Mouse (Mus musculus) c-Kit-positive CD71-positive TER-119-negative erythroid progenitor cells, embryonic 14.5 days (primary cell): ENCODE data around the gene Adcyap1r1.

ENCODE experiments used
- DNase-seq: peaks from one replicate; pipeline ENCODE4 v3.0.0-alpha.2; 2013; ENCODE audit warnings: low read depth

The Adcyap1r1 gene

DNA sequence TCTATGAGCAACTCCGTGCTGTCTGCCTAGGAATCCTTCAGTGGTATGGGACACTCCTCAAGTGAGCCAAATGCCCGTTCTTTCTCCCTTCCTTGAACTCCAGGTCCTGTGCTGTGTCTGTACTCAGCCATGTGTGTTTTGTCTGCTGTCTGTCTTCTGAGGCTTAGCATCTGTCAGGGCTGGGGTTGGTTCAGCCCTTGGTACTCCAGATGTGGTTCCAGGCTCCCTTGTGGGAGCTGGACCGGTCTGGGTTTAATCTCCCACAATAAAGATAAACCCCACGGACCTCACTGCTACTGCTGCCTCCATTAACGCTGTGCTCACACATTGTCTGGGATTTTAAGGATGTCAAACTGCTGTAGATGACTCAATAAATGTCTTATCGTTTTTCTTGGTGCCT, 49.3 kb downstream of the Adcyap1r1 start:
- no peak for DNase-seq

- no peak for DNase-seq
Measured at GRCm38 (mm10) chr6:55502309-55502708, 50.5 kb downstream of the Adcyap1r1 start.

GRCm38 (mm10) chr6:55504797-55505488, 53.2 kb downstream of the Adcyap1r1 start:
- peak; percentile 15 for DNase-seq

- DNase-seq: no peak
Measured at GRCm38 (mm10) chr6:55506519-55506918, 54.7 kb downstream of the Adcyap1r1 start.

DNA sequence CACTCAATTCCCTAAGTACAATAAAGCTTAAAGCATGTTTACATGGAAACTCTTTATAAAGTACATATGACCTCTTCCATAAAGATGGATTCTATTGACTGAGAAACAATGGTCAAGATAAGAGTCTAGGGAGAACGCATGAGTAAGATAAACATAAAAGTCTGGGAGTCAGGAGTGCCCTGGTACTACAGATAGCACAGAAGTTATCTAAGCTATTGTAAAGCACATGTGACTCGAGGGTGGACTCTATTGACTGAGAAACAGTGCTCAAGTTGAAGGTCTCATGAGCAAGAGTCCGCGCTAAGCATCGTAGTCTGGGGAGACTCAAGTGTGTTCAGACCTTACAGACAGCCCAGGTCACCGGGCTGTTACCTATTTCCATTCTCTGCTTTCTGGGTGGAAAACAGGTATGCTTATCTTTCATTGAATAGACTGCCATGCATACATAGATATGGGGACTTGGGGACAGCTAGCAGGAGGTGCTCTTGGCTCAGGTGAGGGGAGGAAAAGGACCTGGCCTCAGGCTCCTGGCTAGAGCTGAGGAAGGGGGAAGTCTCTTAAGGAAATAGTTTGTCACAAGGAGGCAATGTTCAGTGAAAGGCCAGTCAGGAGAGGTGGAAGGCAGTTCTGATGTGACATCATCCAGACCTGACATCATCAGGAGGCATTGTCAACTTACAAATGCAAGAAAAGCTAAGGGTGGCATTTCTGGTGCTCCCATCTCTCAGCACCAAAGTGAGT, 57.5 kb downstream of the Adcyap1r1 start:
- no peak for DNase-seq

DNA sequence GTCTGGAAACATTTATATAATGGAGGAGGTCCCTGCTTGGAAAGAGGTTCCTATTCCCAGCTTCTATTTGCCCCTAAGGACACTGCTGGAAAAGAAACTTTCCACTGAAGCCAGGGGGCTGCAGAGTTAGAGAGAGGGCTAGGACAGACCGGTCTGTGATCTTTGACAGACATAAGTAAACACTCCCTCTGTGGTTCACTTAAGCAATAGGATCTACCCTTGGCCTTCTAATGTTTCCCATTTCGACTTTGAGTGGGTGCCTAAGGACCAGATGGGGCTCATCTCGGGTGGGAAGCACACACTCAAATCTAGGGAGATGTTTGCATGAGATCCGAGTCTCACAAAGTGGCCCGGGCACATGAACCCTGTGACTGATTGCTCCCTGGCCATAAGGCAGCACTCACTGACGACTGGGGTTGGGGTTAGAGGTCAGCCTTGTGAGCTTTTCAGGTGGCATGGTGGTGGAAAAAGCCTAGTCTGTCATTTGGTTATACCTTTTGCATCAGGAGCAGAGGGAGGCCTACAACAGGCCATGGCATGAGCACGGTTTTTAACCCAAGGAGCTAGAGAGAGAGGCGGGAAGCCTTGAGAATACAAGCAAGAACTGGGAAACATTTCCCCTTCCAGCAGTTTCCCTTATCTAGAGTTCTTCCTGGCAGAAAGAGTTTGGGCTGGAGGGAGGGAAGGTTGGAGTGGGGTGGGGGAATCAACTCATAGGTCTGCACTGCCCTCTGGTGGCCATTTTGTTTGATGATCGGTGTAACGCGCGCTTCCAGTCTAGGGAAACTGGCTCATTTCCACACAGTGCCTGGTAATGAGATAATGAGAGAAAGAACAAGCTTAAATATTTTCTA, 59.7 kb downstream of the Adcyap1r1 start:
- DNase-seq: peak; percentile 37

DNA sequence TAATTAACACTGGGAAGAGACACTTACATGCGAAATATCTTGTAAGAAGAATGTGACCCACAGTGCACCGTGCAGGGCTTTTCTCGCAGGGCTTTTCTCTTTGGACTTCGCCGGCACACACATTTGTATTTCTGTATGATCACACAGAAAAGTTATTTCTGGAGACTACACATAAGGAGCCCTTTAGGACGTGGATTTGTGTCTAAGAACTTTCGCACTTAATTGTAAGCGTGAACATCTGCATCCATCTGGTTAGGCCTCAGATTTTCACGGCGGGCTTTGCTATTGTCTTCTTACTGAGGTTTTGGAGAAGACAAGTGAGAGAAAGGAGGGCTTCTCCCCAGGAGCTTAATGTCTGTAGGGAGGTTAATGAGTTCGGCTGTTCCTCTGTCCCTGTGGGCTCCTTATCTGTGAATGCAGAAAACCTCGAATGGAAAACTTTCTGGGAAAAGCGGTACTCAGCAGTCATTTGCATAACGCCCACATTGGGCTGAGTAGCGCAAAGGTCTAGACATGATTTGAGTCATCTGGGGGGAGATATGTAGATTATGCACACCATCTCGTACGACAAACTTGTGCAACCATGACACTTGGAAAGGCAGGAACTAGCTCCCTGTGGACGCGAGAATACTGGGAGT, 60.4 kb downstream of the Adcyap1r1 start:
- no peak for DNase-seq

GRCm38 (mm10) chr6:55513477-55513876, 61.7 kb downstream of the Adcyap1r1 start:
- DNase-seq: no peak

- DNase-seq: peak; percentile 20
Measured at GRCm38 (mm10) chr6:55519605-55520201, 67.9 kb downstream of the Adcyap1r1 start.

DNA sequence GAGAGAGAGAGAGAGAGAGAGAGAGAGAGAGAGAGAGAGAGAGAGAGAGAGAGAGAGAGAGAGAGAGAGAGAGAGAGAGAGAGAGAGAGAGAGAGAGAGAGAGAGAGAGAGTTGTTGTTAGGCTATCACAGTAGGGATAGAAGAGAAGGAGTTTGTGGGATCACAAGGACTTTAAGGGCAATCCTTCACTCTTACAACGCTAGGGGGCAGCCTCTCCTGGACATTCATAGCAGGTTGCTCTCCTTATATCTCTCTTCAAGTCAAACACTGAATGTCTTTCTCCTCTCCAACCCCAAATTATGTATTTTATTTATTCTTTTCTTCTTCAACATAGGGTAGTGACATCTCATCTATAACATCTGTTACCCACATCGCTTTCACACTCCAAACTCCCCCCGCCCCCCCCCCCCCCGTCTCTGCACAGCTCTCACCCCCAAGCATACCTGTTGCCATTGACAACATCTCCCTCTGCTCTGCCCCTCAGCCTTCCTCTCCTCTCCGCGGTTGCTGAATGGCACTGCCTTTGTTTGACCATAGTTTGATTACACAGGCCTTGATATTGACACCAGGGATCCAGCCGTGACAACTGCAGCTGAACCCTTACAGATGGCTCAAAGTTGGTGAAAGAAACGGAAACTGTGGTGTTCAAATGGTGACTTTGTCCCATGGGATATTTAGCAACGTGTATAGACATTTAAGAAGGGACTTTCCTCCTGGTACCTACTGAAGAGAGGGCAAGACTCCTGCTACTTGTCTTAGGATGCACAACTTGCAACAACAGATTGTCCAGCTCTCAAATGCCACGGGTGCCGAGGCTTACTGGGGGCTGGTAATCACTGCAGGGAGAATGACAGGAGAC, 68.7 kb downstream of the Adcyap1r1 start:
- no peak for DNase-seq

DNA sequence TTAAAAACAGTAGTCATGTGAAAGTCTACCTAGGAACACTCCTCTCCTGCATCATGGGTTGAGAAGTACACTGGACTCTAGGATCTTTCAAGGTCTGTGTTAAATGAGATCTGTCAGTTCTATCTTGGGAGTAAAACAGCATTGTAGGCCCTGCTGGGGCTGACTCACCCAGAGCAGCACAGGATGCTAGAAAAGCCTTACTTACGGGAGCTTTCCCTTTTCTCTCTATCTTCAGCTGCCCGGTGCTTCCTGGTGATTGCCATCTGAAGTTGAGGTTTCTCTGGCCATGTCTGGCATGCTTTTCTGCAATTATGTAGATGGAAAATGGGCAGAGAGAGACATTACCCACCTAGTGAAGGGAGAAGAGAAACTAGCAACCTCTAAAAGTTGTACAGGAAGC, 84.7 kb downstream of the Adcyap1r1 start:
- DNase-seq: no peak

GRCm38 (mm10) chr6:55539196-55539595, 87.4 kb downstream of the Adcyap1r1 start:
- no peak for DNase-seq

DNA sequence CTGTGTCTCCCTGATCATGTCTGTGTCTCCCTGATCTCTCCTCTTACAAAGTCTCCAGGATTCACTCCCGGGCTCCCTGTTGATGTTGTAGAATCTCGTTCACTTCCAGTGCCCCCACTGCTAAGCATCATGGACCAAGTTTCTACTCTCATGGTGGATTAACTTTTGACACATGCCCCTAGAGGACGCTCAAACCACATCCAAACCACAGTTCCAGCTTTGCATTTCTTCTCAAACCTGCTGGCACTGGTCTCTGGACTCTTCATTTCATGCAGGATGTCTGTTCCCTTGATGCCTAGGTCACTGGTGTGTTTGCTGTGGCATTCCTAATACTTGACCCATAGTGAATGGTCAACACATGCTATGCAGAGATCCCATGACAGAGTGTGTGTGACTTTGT, 90.6 kb downstream of the Adcyap1r1 start:
- DNase-seq: no peak

DNA sequence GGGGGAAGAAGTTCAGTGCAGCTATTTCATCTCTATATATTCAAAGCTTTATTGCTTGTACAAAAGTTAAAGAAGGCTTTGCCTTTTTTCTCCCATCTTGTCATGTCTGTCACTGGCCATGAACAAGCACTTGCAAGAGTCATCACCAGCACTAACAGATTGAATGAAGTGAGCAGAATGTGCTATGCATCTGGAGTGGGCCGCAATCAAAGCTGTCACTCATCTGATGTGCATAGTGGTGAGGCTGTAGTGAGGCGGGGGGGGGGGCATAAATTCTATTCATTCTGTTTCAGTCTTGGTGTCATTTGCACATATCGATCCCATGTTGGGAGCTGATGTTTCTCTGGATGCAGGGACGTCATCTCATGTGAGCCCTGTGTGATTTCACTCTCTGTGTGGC, 91.6 kb downstream of the Adcyap1r1 start:
- no peak for DNase-seq

DNA sequence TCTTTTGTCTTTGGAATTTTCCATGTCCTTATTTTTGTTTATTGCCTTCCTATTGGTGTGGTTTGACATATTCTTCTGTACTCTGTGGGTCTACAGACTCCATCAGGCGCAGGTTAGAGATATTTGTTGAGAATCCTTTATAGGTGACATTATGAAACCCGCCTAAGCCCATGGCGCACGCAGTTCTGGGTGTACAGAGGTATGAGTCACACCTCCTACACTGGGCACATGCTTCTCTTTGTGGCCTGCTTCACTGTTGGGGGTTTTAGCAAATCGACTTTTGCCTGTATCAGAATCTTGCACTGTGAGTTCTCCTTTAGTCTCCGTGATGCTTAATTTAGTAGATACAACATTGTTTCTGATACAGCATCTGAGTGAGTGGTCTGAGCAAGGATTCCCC, 97.4 kb downstream of the Adcyap1r1 start:
- DNase-seq: no peak

GRCm38 (mm10) chr6:55550926-55551325, 99.1 kb downstream of the Adcyap1r1 start:
- no peak for DNase-seq
